Mouse (Mus musculus) testis, adult 2 months (tissue): ENCODE results near the gene Rnasek. TPM values are rescaled to one million over a fixed set of nuclear protein-coding genes. Genes with fewer than 3 reads are reported as not detected.

Experiments used
- H3K27ac ChIP-seq: fragments of 200-500 bp; 2 replicates; pipeline ENCODE4 v1.5.1; 2012; ENCODE audit warnings: low read depth, low read length; ENCODE audit not compliant: control insufficient read depth, insufficient read depth
- H3K27me3 ChIP-seq: fragments of 200-500 bp; 2 replicates; pipeline ENCODE4 v1.6.1; 2012; ENCODE audit warnings: mild to moderate bottlenecking, low read length, moderate library complexity; ENCODE audit not compliant: control insufficient read depth, insufficient read depth
- H3K36me3 ChIP-seq: fragments of 200-500 bp; 2 replicates; pipeline ENCODE4 v1.6.1; 2012; ENCODE audit warnings: mild to moderate bottlenecking, low read length; ENCODE audit not compliant: control insufficient read depth, insufficient read depth
- H3K4me1 ChIP-seq: fragments of 200-500 bp; 2 replicates; pipeline ENCODE4 v1.6.1; 2012; ENCODE audit warnings: low read length; ENCODE audit not compliant: control insufficient read depth, insufficient read depth
- H3K4me3 ChIP-seq: fragments of 200-500 bp; 2 replicates; pipeline ENCODE4 v1.5.1; 2012; ENCODE audit warnings: low read depth, mild to moderate bottlenecking, low read length, moderate library complexity, mixed read lengths; ENCODE audit not compliant: control insufficient read depth
- CTCF ChIP-seq: fragments of 200-500 bp; IDR thresholded peaks from 2 replicates; pipeline ENCODE4 v1.5.1; 2012; ENCODE audit warnings: low read depth, mild to moderate bottlenecking, inconsistent platforms, low read length, moderate library complexity; ENCODE audit not compliant: control insufficient read depth, insufficient read depth, insufficient replicate concordance
- POLR2A ChIP-seq: fragments of 200-500 bp; IDR thresholded peaks from 2 replicates; pipeline ENCODE4 v1.6.1; 2012; ENCODE audit warnings: low read depth, mild to moderate bottlenecking, inconsistent platforms, low read length, moderate library complexity; ENCODE audit not compliant: control insufficient read depth
- polyA plus RNA-seq: library from polyadenylated mRNA; depleted of rRNA; stranded (reverse); fragments of >200 nt; gene quantifications from 2 replicates; pipeline ENCODE4 v1.2.3, GENCODE M21; 2012

The Rnasek gene
- polyA plus RNA-seq, 1 experiment: 112 TPM

- Histone ChIP-seq H3K36me3 (no peaks in the 10 kb centered on the region), H3K27me3 (no peaks in the 10 kb centered on the region), H3K4me3 (no peak overlapping the region), H3K27ac (no peak overlapping the region), H3K4me1 (no peaks in the 10 kb centered on the region)
- TF ChIP-seq POLR2A: no peak
- no peak for TF ChIP-seq CTCF
These were observed 39.3 kb upstream of the Rnasek start for GRCm38 (mm10) chr11:70278961-70279360.

DNA sequence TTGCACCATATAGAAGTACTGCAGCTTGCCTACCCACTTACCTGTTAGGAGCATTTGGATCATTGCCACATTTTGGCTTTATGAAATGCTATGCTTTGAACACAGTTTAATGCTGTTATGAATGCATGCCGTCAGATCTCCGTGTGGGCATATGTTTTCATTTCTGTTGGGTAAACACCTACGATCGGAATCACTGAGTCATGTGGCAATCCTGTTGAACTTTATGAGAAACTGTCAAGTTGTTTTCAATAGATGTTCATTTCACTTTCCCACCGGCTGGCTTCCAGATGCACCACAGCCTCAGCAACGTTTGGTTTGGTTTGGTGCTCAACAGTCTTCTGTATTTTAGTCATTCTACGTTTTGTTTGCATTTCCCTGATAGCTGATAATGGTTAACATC, 32.0 kb upstream of the Rnasek start:
- Histone ChIP-seq H3K36me3 (no peaks in the 10 kb centered on the region), H3K27me3 (no peaks in the 10 kb centered on the region)
- TF ChIP-seq POLR2A: no peak
- TF ChIP-seq CTCF: no peak

DNA sequence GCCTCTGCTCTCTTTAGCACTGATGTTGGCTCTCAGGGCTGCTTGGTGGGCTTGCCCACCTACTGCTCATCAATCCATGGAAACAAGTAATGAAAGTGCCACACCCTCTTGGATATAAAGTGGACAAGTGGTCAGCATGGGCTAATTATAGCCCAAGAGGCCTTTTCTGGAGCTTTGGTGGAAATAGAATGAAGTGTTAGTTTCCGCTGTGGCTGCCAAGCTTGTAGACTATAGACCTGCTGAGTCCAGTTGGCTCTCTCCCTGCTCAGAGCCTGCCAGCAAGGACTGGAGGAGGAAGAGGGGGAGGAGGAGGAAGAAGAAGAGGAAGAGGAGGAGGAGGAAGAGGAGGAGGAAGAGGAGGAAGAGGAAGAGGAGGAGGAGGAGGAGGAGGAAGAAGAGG, 26.8 kb upstream of the Rnasek start:
- 0 out of 2 replicates have a peak overlapping the region, but pooled peaks have one; percentile 49 for H3K27ac ChIP-seq
- no peaks in the 10 kb centered on the region for H3K4me1 ChIP-seq
- H3K27me3 ChIP-seq: no peaks in the 10 kb centered on the region
- TF ChIP-seq POLR2A: no peak
- no peaks in the 10 kb centered on the region for H3K36me3 ChIP-seq
- no peak overlapping the region for H3K4me3 ChIP-seq

More for the DNA sequence above, 32.0 kb upstream of the Rnasek start:
- Histone ChIP-seq H3K4me3 (no peak overlapping the region), H3K4me1 (no peaks in the 10 kb centered on the region), H3K27ac (no peak overlapping the region)

- TF ChIP-seq POLR2A: no peak
- no peak for TF ChIP-seq CTCF
- no peaks in the 10 kb centered on the region for H3K36me3 ChIP-seq
- H3K27ac ChIP-seq: no peak overlapping the region
- H3K4me3 ChIP-seq: no peak overlapping the region
- H3K4me1 ChIP-seq: no peaks in the 10 kb centered on the region
- H3K27me3 ChIP-seq: no peaks in the 10 kb centered on the region
These were observed 26.2 kb upstream of the Rnasek start for GRCm38 (mm10) chr11:70265819-70266218.

GRCm38 (mm10) chr11:70265252-70265651, 25.6 kb upstream of the Rnasek start:
- Histone ChIP-seq H3K27me3 (no peaks in the 10 kb centered on the region), H3K4me3 (no peak overlapping the region), H3K27ac (no peak overlapping the region; the same call in 1 of the 2 replicates), H3K4me1 (no peaks in the 10 kb centered on the region), H3K36me3 (no peaks in the 10 kb centered on the region)
- TF ChIP-seq POLR2A (no peak), CTCF (no peak)

DNA sequence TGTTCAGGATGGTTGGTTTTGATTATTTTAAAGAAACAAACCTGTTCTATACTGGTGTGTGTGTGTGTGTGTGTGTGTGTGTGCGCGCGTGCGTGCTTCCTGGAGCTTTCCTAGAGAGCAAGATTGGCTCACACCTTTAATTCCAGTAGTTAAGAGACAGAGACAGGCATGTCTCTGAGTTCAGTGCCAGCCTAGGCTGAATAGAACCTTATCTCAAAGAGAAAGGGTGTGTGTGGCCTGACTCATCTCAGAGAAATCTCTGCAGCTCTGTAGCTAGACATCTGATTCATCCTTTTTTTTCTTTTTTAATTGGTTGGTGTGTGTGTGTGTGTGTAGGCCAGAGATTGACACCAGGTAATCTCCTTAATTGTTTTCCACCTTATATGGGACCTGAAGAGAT, 19.4 kb upstream of the Rnasek start:
- TF ChIP-seq CTCF (no peak), POLR2A (no peak)
- peaks cover 14% of the 10 kb centered on the region for H3K4me1 ChIP-seq
- no peaks in the 10 kb centered on the region for H3K36me3 ChIP-seq
- H3K4me3 ChIP-seq: no peak overlapping the region
- H3K27me3 ChIP-seq: no peaks in the 10 kb centered on the region
- no peak overlapping the region for H3K27ac ChIP-seq

DNA sequence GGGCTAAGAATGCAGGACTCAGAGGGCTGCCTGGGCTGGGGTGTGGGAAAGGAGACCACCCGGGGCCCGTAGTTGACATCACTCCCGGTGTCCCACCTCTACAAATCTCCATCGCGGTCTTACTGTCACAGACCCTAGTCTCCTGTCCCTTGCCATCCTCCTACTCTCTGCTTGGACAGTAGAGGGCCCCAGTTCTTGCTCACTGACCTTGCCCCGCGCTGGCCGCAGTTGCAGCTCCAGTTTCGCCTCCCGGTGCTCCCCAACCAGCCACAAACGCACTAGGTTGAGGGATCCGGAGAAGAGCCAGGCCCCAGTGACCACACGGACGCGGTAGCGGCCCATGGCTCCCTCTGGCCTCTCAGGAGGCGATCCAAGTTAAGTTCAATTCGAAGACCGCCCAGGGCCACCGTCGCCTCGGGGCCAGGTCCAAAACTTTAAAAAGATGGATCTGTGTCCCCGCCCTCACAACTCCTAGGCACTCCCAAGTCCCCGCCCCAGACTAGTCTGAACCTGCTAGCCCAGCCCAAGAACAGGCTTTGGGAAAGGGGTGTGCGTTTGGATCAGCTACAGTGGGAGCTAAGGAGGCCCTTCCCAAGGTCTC, 15.4 kb upstream of the Rnasek start, which contains the start of gene Alox12:
Gene Alox12 (minus strand): TSS at position 423 of the 601 bp plus-strand sequence.
- Histone ChIP-seq H3K36me3 (no peaks in the 10 kb centered on the region), H3K27ac (no peak within 1 kb of the TSS), H3K4me3 (peak within 1 kb of the TSS; percentile 56), H3K4me1 (peaks cover 24% of the 10 kb centered on the region), H3K27me3 (no peaks in the 10 kb centered on the region; the same call in 1 of the 2 replicates)
- TF ChIP-seq POLR2A (no peak), CTCF (peak; percentile 32; the same call in 1 of the 2 replicates)
